Mouse (Mus musculus) MEL (cell line): ENCODE results near the gene Sipa1l3. TPM values are rescaled to one million over a fixed set of nuclear protein-coding genes. Genes with fewer than 3 reads are reported as not detected.

ENCODE experiments used
- DNase-seq: peaks from one replicate; pipeline ENCODE4 v3.0.0; 2011; ENCODE audit warnings: low read depth, low spot score
- H3K27ac ChIP-seq: 2 replicates; pipeline ENCODE4 v1.5.1; 2012; ENCODE audit warnings: low read depth, mild to moderate bottlenecking, control low read depth, low read length, moderate library complexity; ENCODE audit not compliant: control insufficient read depth
- H3K27me3 ChIP-seq, 2 experiments: fragments of 150-350 bp in 1 of 2; sonication (generic) in 1 of 2; 2 replicates each; pipeline ENCODE4 v1.6.1; 2012; ENCODE audit warnings: low read length in 2 of 2, mild to moderate bottlenecking in 2 of 2, improper control_type of control experiment in 1 of 2, moderate library complexity in 1 of 2; ENCODE audit not compliant: insufficient read depth in 2 of 2, control insufficient read depth in 1 of 2
- H3K36me3 ChIP-seq, 2 experiments: 2 replicates each; pipeline ENCODE4 v1.6.1; 2012 to 2014; ENCODE audit warnings: low read length in 2 of 2, improper control_type of control experiment in 1 of 2, inconsistent platforms in 1 of 2, mild to moderate bottlenecking in 1 of 2; ENCODE audit not compliant: insufficient read depth in 2 of 2, control insufficient read depth in 1 of 2
- H3K4me1 ChIP-seq, 2 experiments: fragments of 150-350 bp in 1 of 2; sonication (generic) in 1 of 2; 2 replicates each; pipeline ENCODE4 v1.6.1; 2012; ENCODE audit warnings: low read length in 2 of 2, improper control_type of control experiment in 1 of 2, mild to moderate bottlenecking in 1 of 2; ENCODE audit not compliant: insufficient read depth in 2 of 2, control insufficient read depth in 1 of 2
- H3K4me3 ChIP-seq, 2 experiments: fragments of 150-350 bp in 1 of 2; sonication (generic) in 1 of 2; 2 replicates each; pipeline ENCODE4 v1.5.1; 2012; ENCODE audit warnings: low read depth in 2 of 2, low read length in 2 of 2, mild to moderate bottlenecking in 2 of 2, moderate library complexity in 2 of 2, control low read depth in 1 of 2, improper control_type of control experiment in 1 of 2; ENCODE audit not compliant: control insufficient read depth in 1 of 2, insufficient read depth in 1 of 2
- H3K79me2 ChIP-seq: 2 replicates; pipeline ENCODE4 v1.6.1; 2012; ENCODE audit warnings: mild to moderate bottlenecking, low read length, moderate library complexity; ENCODE audit not compliant: control insufficient read depth, poor library complexity, insufficient read depth
- H3K9ac ChIP-seq: 2 replicates; pipeline ENCODE4 v1.6.1; 2012; ENCODE audit warnings: low read depth, mild to moderate bottlenecking, control low read depth, low read length, moderate library complexity; ENCODE audit not compliant: control insufficient read depth, poor library complexity, severe bottlenecking
- H3K9me3 ChIP-seq: fragments of 150-350 bp; sonication (generic); replicated peaks from 2 replicates; pipeline ENCODE4 v1.6.1; 2012; ENCODE audit warnings: mild to moderate bottlenecking, low read length, improper control_type of control experiment, moderate library complexity; ENCODE audit not compliant: insufficient read depth
- BHLHE40 ChIP-seq: IDR thresholded peaks from 2 replicates; pipeline ENCODE4 v1.6.1; 2012; ENCODE audit warnings: low read depth, mild to moderate bottlenecking, inconsistent platforms, low read length, improper control_type of control experiment, borderline replicate concordance
- CHD1 ChIP-seq: IDR thresholded peaks from 2 replicates; pipeline ENCODE4 v1.6.1; 2012; ENCODE audit warnings: low read depth, mild to moderate bottlenecking, inconsistent platforms, low read length, improper control_type of control experiment
- CHD2 ChIP-seq: IDR thresholded peaks from 2 replicates; pipeline ENCODE4 v1.6.1; 2011; ENCODE audit warnings: low read length, improper control_type of control experiment
- CTCF ChIP-seq, 3 experiments: IDR thresholded peaks in 2 of 3; conservative IDR thresholded peaks in 1 of 3; 2 replicates each; pipeline ENCODE4 v1.5.1; 2011 to 2012; ENCODE audit warnings: low read length in 3 of 3, low read depth in 2 of 3, mild to moderate bottlenecking in 2 of 3, improper control_type of control experiment in 1 of 3, inconsistent platforms in 1 of 3, mixed read lengths in 1 of 3, moderate library complexity in 1 of 3; ENCODE audit not compliant: control insufficient read depth in 1 of 3, insufficient read depth in 1 of 3, poor library complexity in 1 of 3, severe bottlenecking in 1 of 3
- ETS1 ChIP-seq: IDR thresholded peaks from 2 replicates; pipeline ENCODE4 v1.6.1; 2012; ENCODE audit warnings: low read depth, mild to moderate bottlenecking, inconsistent platforms, low read length, improper control_type of control experiment, moderate library complexity
- GABPA ChIP-seq: IDR thresholded peaks from 2 replicates; pipeline ENCODE4 v1.6.1; 2012; ENCODE audit warnings: low read depth, mild to moderate bottlenecking, inconsistent platforms, low read length, improper control_type of control experiment, moderate library complexity
- HCFC1 ChIP-seq: IDR thresholded peaks from 2 replicates; pipeline ENCODE4 v1.6.1; 2012; ENCODE audit warnings: low read depth, mild to moderate bottlenecking, inconsistent platforms, low read length, improper control_type of control experiment, moderate library complexity
- MAX ChIP-seq: IDR thresholded peaks from 2 replicates; pipeline ENCODE4 v1.6.1; 2011; ENCODE audit warnings: low read length, improper control_type of control experiment
- MEF2A ChIP-seq: IDR thresholded peaks from 2 replicates; pipeline ENCODE4 v1.6.1; 2014; ENCODE audit warnings: low read depth, mild to moderate bottlenecking, inconsistent platforms, low read length, improper control_type of control experiment; ENCODE audit not compliant: poor library complexity, insufficient replicate concordance, severe bottlenecking; ENCODE audit errors: extremely low read depth
- MXI1 ChIP-seq: IDR thresholded peaks from 2 replicates; pipeline ENCODE4 v1.6.1; 2011; ENCODE audit warnings: mild to moderate bottlenecking, low read depth, low read length, improper control_type of control experiment
- MYB ChIP-seq: IDR thresholded peaks from 2 replicates; pipeline ENCODE4 v1.6.1; 2011; ENCODE audit warnings: mild to moderate bottlenecking, low read depth, low read length, improper control_type of control experiment
- POLR2AphosphoS2 ChIP-seq: IDR thresholded peaks from 2 replicates; pipeline ENCODE4 v1.6.1; 2011; ENCODE audit warnings: low read length, improper control_type of control experiment
- POLR2AphosphoS5 ChIP-seq: IDR thresholded peaks from 2 replicates; pipeline ENCODE4 v1.6.1; 2012; ENCODE audit warnings: low read depth, borderline replicate concordance, mild to moderate bottlenecking, inconsistent platforms, low read length, moderate library complexity, mixed read lengths
- RAD21 ChIP-seq: IDR thresholded peaks from 2 replicates; pipeline ENCODE4 v1.6.1; 2011; ENCODE audit warnings: mild to moderate bottlenecking, low read depth, low read length, improper control_type of control experiment
- TCF12 ChIP-seq: IDR thresholded peaks from 2 replicates; pipeline ENCODE4 v1.6.1; 2014; ENCODE audit warnings: low read depth, mild to moderate bottlenecking, inconsistent platforms, low read length, improper control_type of control experiment, moderate library complexity
- USF2 ChIP-seq, 2 experiments: IDR thresholded peaks; 2 replicates each; pipeline ENCODE4 v1.6.1; 2011 to 2012; ENCODE audit warnings: improper control_type of control experiment in 2 of 2, low read length in 2 of 2, borderline replicate concordance in 1 of 2, inconsistent platforms in 1 of 2, low read depth in 1 of 2, mild to moderate bottlenecking in 1 of 2; ENCODE audit not compliant: insufficient read depth in 1 of 2
- ZC3H11A ChIP-seq: IDR thresholded peaks from 2 replicates; pipeline ENCODE4 v1.6.1; 2012; ENCODE audit warnings: low read depth, mild to moderate bottlenecking, inconsistent platforms, low read length, improper control_type of control experiment
- ZKSCAN1 ChIP-seq: IDR thresholded peaks from 2 replicates; pipeline ENCODE4 v1.6.1; 2012; ENCODE audit warnings: low read depth, mild to moderate bottlenecking, inconsistent platforms, low read length, improper control_type of control experiment, moderate library complexity
- ZNF384 ChIP-seq: IDR thresholded peaks from 2 replicates; pipeline ENCODE4 v1.6.1; 2012; ENCODE audit warnings: low read depth, mild to moderate bottlenecking, inconsistent platforms, low read length, improper control_type of control experiment
- polyA plus RNA-seq, 2 experiments: library from polyadenylated mRNA; stranded (reverse) in 1 of 2; unstranded in 1 of 2; fragments of >175 nt in 1 of 2; fragments of >200 nt in 1 of 2; gene quantifications; 2 replicates each; pipeline versions ENCODE4 v1.2.1 to v1.2.4; 2012; ENCODE audit warnings: low replicate concordance in 2 of 2, low read depth in 1 of 2; ENCODE audit not compliant: insufficient read length in 2 of 2, insufficient read depth in 1 of 2, missing spikeins in 1 of 2
- total RNA-seq: library from RNA; depleted of rRNA; stranded (reverse); fragments of 300-350 nt; gene quantifications from 2 replicates; pipeline ENCODE4 v1.2.3, GENCODE M21; 2012

Gene Sipa1l3
- total and polyA plus RNA-seq, 3 experiments: 14.9 to 49.4 TPM; not detected in 1

GRCm38 (mm10) chr7:29421909-29422244, 96.6 kb downstream of the Sipa1l3 start:
- TF ChIP-seq ETS1 (no peak), BHLHE40 (no peak), HCFC1 (no peak)
- TF ChIP-seq, all 39 proteins: peak for 0
- H3K4me1 ChIP-seq: no peaks in the 10 kb centered on the region
- no peaks in the 10 kb centered on the region for H3K36me3 ChIP-seq
- no peak overlapping the region for H3K27ac ChIP-seq
- no peak for DNase-seq
- H3K4me3 ChIP-seq: no peak overlapping the region
- H3K9ac ChIP-seq: no peak overlapping the region
- no peaks in the 10 kb centered on the region for H3K27me3 ChIP-seq
- H3K79me2 ChIP-seq: no peaks in the 10 kb centered on the region
- H3K9me3 ChIP-seq: no peaks in the 10 kb centered on the region

DNA sequence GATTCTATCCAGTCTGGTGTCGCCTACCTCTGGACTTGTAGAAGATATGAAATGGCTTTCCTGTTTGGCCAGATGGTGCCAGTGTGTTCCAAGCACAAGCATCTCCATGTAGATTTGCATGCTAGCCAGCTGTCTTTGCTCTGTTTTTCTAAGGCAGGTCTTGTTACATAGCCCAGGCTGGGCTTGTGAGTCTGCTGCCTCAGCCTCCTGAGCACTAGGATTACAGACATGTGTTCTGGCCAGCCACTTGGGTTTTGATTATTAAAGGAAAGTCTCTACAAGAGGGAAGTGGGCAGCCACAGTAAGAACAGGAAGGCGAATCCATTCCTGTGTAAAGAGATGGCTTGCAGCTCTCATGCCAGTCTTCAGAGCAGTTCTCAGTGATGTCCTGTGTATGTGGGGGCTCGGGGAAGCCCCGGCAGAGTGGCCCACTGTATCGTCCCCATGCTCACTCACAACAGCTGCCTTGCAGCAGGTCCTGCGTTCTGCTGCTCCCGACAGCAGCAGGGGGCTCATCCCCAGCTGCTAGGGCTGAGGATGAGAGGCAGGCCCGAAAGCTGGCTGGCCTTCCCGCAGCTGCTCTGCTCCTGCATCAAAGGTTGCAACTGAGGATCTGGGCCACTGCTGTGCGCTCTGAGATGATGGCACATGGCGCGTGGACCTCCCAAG, 97.1 kb downstream of the Sipa1l3 start:
- Histone ChIP-seq H3K9ac (no peak overlapping the region), H3K27ac (no peak overlapping the region), H3K27me3 (no peaks in the 10 kb centered on the region), H3K4me3 (no peak overlapping the region), H3K36me3 (no peaks in the 10 kb centered on the region), H3K79me2 (no peaks in the 10 kb centered on the region), H3K9me3 (no peaks in the 10 kb centered on the region), H3K4me1 (no peaks in the 10 kb centered on the region)
- DNase-seq: no peak
- TF ChIP-seq USF2 (IDR thresholded peaks at IDR 0.05; ENCODE audit: borderline replicate concordance in 1 of 2, insufficient read depth in 1 of 2, low read depth in 1 of 2, low read length in 2 of 2) (no peak), ZNF384 (no peak), BHLHE40 (no peak), POLR2AphosphoS5 (no peak), GABPA (no peak), TCF12 (no peak), ZC3H11A (no peak), CHD1 (no peak), MAX (no peak), ZKSCAN1 (no peak), RAD21 (no peak), MEF2A (no peak), MXI1 (no peak), POLR2AphosphoS2 (no peak), CTCF (IDR thresholded peaks at IDR 0.05 in 2 of 3, conservative IDR thresholded peaks at IDR 0.05 in 1 of 3; ENCODE audit: control insufficient read depth in 1 of 3, insufficient read depth in 1 of 3, low read depth in 2 of 3, low read length in 3 of 3, poor library complexity in 1 of 3, severe bottlenecking in 1 of 3) (no peak), CHD2 (no peak), MYB (no peak)
